Mouse (Mus musculus): Measurements from ENCODE around the gene Plppr1.
"Not testable (repeated sequence)": the region's sequence is repeated elsewhere in the genome, so short reads cannot be mapped to it uniquely, and the experiment has no call there.

Gene Plppr1

GRCm38 (mm10) chr4:49239451-49239850 is 180.4 kb downstream of the Plppr1 start:
- no peak for DNase-seq

GRCm38 (mm10) chr4:49244791-49245190 is 185.7 kb downstream of the Plppr1 start:
- DNase-seq: no peak

GRCm38 (mm10) chr4:49245274-49245673 is 186.2 kb downstream of the Plppr1 start:
- no peak for DNase-seq

- DNase-seq: no peak
These were observed 192.2 kb downstream of the Plppr1 start for GRCm38 (mm10) chr4:49251262-49251661.

GRCm38 (mm10) chr4:49252169-49252568 is 193.1 kb downstream of the Plppr1 start:
- DNase-seq: no peak

GRCm38 (mm10) chr4:49278515-49278914 is 219.4 kb downstream of the Plppr1 start:
- no peak for DNase-seq

GRCm38 (mm10) chr4:49284692-49285291 is 225.7 kb downstream of the Plppr1 start:
- DNase-seq: no peak

- no peak for DNase-seq
These were observed 226.5 kb downstream of the Plppr1 start for GRCm38 (mm10) chr4:49285340-49286196.

- no peak for DNase-seq
These were observed 227.1 kb downstream of the Plppr1 start for GRCm38 (mm10) chr4:49286197-49286492.

GRCm38 (mm10) chr4:49296434-49296833 is 237.4 kb downstream of the Plppr1 start:
- no peak for DNase-seq

GRCm38 (mm10) chr4:49299576-49299975 is 240.5 kb downstream of the Plppr1 start:
- no peak for DNase-seq

- peak; percentile 3 for DNase-seq
These were observed 263.0 kb downstream of the Plppr1 start for GRCm38 (mm10) chr4:49321903-49322635.

GRCm38 (mm10) chr4:49337949-49338348 is 278.9 kb downstream of the Plppr1 start:
- DNase-seq: not testable (repeated sequence)

- DNase-seq: not testable (repeated sequence)
These were observed 281.0 kb downstream of the Plppr1 start for GRCm38 (mm10) chr4:49340091-49340490.

- DNase-seq: not testable (repeated sequence)
These were observed 288.9 kb downstream of the Plppr1 start for GRCm38 (mm10) chr4:49348001-49348400.

GRCm38 (mm10) chr4:49348677-49349076 is 289.6 kb downstream of the Plppr1 start:
- no peak for DNase-seq

GRCm38 (mm10) chr4:49350470-49350869 is 291.4 kb downstream of the Plppr1 start:
- DNase-seq: no peak

GRCm38 (mm10) chr4:49357097-49357496 is 298.0 kb downstream of the Plppr1 start:
- no peak for DNase-seq

GRCm38 (mm10) chr4:49368046-49368445 is 309.0 kb downstream of the Plppr1 start:
- DNase-seq: not testable (repeated sequence)

- DNase-seq: not testable (repeated sequence)
These were observed 324.7 kb downstream of the Plppr1 start for GRCm38 (mm10) chr4:49383576-49384318.

GRCm38 (mm10) chr4:49386873-49387272 is 327.8 kb downstream of the Plppr1 start:
- DNase-seq: no peak

Measured in cerebellum, adult 8-10 months (tissue).